Mouse (Mus musculus) ES-Bruce4 (cell line): ENCODE results near the gene Zfp296. TPM values are rescaled to one million over a fixed set of nuclear protein-coding genes. Genes with fewer than 3 reads are reported as not detected.

Experiments
- H3K27ac ChIP-seq: 2 replicates; pipeline ENCODE4 v1.5.1; 2012; ENCODE audit warnings: low read length, inconsistent platforms; ENCODE audit not compliant: insufficient read depth
- H3K27me3 ChIP-seq: 2 replicates; pipeline ENCODE4 v1.6.1; 2012; ENCODE audit warnings: mild to moderate bottlenecking, low read length, inconsistent platforms; ENCODE audit not compliant: control insufficient read depth, poor library complexity, insufficient read depth, severe bottlenecking
- H3K36me3 ChIP-seq: 2 replicates; pipeline ENCODE4 v1.6.1; 2012; ENCODE audit warnings: inconsistent platforms, mild to moderate bottlenecking, low read length, moderate library complexity; ENCODE audit not compliant: control insufficient read depth, poor library complexity, insufficient read depth, severe bottlenecking
- H3K4me1 ChIP-seq: one replicate; pipeline ENCODE4 v1.8.1; 2011; ENCODE audit warnings: low read length; ENCODE audit not compliant: control insufficient read depth, insufficient read depth
- H3K4me3 ChIP-seq: 2 replicates; pipeline ENCODE4 v1.5.1; 2011; ENCODE audit warnings: low read depth, mild to moderate bottlenecking, low read length
- H3K9ac ChIP-seq: 2 replicates; pipeline ENCODE4 v1.6.1; 2012; ENCODE audit warnings: low read depth, mild to moderate bottlenecking, inconsistent platforms; ENCODE audit not compliant: poor library complexity, severe bottlenecking
- H3K9me3 ChIP-seq: replicated peaks from 2 replicates; pipeline ENCODE4 v1.6.1; 2012; ENCODE audit warnings: mild to moderate bottlenecking, low read length, inconsistent platforms; ENCODE audit not compliant: control insufficient read depth, poor library complexity, insufficient read depth, severe bottlenecking
- CTCF ChIP-seq: IDR thresholded peaks from one replicate; pipeline ENCODE4 v1.8.1; 2011; ENCODE audit warnings: low read depth, low read length
- EP300 ChIP-seq: IDR thresholded peaks from 2 replicates; pipeline ENCODE4 v1.6.1; 2011; ENCODE audit warnings: low read depth, low read length; ENCODE audit not compliant: insufficient read depth
- POLR2A ChIP-seq: IDR thresholded peaks from one replicate; pipeline ENCODE4 v1.8.1; 2011; ENCODE audit warnings: low read length; ENCODE audit not compliant: insufficient read depth
- polyA plus RNA-seq: library from polyadenylated mRNA; stranded (reverse); fragments of >200 nt; gene quantifications from 2 replicates; pipeline ENCODE4 v1.2.4, GENCODE M21; 2011; ENCODE audit warnings: low read depth; ENCODE audit not compliant: missing spikeins, insufficient read depth, insufficient read length

Gene Zfp296
- polyA plus RNA-seq, 1 experiment: 21.5 TPM

DNA sequence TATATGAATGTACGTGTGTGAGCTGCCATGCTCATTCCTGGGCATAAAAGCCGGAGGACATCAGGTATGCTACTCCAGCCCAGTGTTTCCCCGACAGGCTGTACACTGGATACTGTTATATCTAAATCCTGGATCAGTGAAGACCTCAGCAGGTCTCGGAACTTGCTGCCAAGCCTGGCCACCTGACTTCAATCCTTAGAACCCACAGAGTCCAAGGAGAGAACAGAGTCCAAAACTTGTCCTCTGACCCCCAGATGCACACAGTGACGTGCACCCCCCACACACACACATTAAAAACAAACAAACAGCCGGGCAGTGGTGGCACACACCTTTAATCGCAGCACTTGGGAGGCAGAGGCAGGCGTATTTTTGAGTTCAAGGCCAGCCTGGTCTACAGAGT, 9.7 kb upstream of the Zfp296 start:
- H3K9me3 ChIP-seq: no peaks in the 10 kb centered on the region
- H3K36me3 ChIP-seq: peaks cover 5% of the 10 kb centered on the region; the same call in 1 of the 2 replicates
- no peak for TF ChIP-seq EP300
- no peak for TF ChIP-seq CTCF
- TF ChIP-seq POLR2A: no peak
- H3K27ac ChIP-seq: no peak overlapping the region
- H3K4me1 ChIP-seq: peaks cover 6% of the 10 kb centered on the region
- no peak overlapping the region for H3K9ac ChIP-seq
- no peak overlapping the region for H3K4me3 ChIP-seq
- H3K27me3 ChIP-seq: no peaks in the 10 kb centered on the region

DNA sequence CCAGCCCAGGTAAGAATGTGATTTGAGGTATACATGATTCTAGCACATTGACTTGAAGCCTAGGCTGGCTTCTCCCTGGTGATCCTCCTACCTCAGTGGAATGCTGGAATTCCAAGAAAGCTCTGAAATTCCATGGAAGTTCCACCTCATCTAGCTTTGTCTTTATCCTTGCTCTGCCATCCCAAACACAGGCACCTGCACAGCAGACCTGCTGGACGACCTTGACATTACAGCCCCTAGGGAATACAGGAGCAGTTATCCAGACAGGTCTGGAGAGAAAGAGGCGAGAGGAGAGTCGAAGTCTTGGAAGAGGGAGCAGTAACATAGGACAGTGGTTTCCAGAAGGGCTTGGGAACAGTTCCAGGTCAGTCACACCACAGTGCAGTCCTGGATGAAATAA, 7.4 kb upstream of the Zfp296 start:
- peak overlapping the region; percentile 18; the same call in 1 of the 2 replicates for H3K27ac ChIP-seq
- no peaks in the 10 kb centered on the region for H3K27me3 ChIP-seq
- H3K9ac ChIP-seq: no peak overlapping the region
- peaks cover 5% of the 10 kb centered on the region; the same call in 1 of the 2 replicates for H3K36me3 ChIP-seq
- no peaks in the 10 kb centered on the region for H3K9me3 ChIP-seq
- TF ChIP-seq EP300 (no peak), CTCF (no peak), POLR2A (no peak)
- H3K4me1 ChIP-seq: peaks cover 6% of the 10 kb centered on the region
- H3K4me3 ChIP-seq: no peak overlapping the region

DNA sequence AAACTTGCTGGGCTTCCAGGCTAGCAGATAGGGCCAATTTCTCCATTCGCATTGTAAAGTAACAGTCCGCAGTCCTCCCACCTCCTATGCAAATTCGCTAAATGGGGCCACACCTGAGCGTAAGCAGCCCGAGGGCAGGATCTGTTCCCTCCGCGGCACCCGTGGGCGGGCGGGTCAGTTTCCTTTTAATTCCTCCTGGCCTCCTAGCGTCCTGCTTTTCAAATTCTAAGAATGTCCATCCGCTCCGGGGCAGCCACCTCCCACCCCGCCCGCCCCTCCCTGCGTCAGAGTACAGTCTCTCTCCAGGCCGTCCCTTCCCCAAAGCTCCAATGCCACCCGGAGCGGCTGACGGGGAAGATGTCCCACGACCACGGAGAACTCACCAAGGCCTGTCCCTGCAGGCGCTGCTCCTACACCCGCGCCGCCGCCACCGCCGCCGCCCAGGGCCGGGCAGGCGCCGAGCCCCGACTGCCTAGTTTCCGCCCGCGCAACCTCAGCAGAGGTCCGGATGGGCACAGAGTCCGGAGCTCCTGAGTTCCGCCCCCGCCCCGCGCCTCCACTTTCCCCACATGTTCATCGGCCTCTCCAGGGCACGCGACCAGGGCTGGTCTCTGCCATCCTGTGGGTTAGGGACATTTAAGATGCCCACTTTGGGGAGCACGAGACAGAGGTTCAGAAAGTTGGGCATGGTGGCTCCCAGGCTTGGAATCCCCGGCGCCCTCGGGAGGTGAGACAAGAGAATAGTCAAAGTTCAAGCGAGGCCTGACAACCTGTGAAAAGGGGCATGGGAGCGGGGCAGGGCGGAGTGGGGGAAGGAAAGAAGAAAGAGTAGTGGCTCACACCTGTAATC, 3.9 kb upstream of the Zfp296 start:
- H3K36me3 ChIP-seq: no peaks in the 10 kb centered on the region
- H3K9ac ChIP-seq: peak overlapping the region; percentile 66

DNA sequence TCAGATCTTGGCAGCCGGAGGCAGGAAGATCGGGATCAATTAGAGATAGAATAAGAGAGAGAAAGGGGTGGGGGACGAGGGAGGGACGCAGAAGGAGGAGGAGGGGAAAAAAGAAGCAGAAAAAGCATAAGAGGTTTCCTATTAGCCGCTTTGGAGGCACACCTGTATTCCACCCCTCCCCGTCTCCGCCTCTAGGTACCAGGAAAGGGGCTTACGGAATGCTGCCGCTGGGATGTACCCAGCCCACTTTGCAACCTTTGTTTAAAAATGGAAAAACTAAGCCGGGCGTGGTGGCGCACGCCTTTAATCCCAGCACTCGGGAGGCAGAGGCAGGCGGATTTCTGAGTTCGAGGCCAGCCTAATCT, 3.3 kb upstream of the Zfp296 start:
- peak overlapping the region; percentile 92 for H3K27ac ChIP-seq
- peak overlapping the region; percentile 66 for H3K9ac ChIP-seq
- no peaks in the 10 kb centered on the region for H3K9me3 ChIP-seq
- TF ChIP-seq EP300 (peak; percentile 57; the same call in 1 of the 2 replicates), CTCF (no peak), POLR2A (no peak)
- H3K4me3 ChIP-seq: peak overlapping the region; percentile 65
- H3K36me3 ChIP-seq: peaks cover 2% of the 10 kb centered on the region; the same call in 1 of the 2 replicates
- no peaks in the 10 kb centered on the region for H3K27me3 ChIP-seq
- H3K4me1 ChIP-seq: peaks cover 8% of the 10 kb centered on the region

More for the DNA sequence above, 3.9 kb upstream of the Zfp296 start:
- Histone ChIP-seq H3K9me3 (no peaks in the 10 kb centered on the region), H3K27me3 (no peaks in the 10 kb centered on the region), H3K27ac (peak overlapping the region; percentile 99), H3K4me1 (peaks cover 10% of the 10 kb centered on the region), H3K4me3 (peak overlapping the region; percentile 65)
- TF ChIP-seq CTCF (no peak), POLR2A (no peak), EP300 (peak; percentile 94)

DNA sequence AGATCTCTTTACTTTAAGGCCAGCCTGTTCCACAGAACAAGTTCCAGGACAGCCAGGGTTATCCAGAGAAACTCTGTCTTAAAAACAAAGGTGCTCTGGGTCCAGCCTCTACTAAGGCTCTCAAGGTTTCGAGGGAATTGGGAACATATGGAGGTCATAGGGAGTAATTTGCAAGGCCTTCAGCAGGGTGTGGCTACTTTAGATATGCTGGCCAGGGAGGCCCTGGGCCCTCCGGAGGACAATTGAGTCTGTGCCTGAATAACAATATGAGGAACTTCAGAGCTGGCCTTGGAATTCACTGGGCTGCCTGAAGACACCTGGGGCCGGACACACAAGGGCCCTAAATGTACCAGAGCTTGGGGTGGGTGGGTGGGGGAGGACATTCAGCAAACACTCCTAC, 1.5 kb upstream of the Zfp296 start:
- H3K36me3 ChIP-seq: peaks cover 17% of the 10 kb centered on the region
- no peaks in the 10 kb centered on the region for H3K9me3 ChIP-seq
- H3K27me3 ChIP-seq: no peaks in the 10 kb centered on the region
- TF ChIP-seq CTCF (no peak), POLR2A (no peak), EP300 (peak; percentile 97)
- peak overlapping the region; percentile 91 for H3K27ac ChIP-seq
- H3K4me1 ChIP-seq: peaks cover 7% of the 10 kb centered on the region
- H3K9ac ChIP-seq: no peak overlapping the region
- H3K4me3 ChIP-seq: no peak overlapping the region

DNA sequence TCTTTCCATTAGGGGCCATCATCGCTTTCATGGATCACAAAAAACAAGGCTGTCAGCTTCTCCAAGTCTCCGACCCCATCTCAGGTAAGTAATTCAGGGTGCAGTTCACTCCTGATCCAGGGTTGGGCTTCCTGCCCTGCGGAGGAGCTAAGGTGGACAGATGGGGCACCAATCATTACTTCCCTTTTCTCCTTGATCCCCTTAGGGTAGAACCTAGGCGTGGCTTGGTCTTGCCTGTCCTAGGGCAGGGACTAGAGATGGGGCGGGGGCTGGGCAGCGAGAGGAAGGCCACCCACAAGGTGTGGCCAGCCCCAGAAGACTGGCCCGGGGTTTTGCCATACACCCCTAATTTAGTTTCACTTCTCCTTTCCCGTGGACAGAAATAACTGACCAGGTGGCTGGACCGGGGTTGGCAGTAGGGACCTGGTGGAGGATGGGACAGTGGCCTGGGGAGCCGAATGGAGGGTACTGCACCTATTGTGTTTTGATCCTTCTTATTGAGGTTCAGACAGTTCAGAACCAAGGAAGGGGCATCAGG, 859 bp downstream of the Zfp296 start:
- 0 out of 2 replicates have a peak overlapping the region, but pooled peaks have one; percentile 30 for H3K27ac ChIP-seq
- H3K27me3 ChIP-seq: no peaks in the 10 kb centered on the region
- peaks cover 9% of the 10 kb centered on the region for H3K4me1 ChIP-seq
- H3K9me3 ChIP-seq: no peaks in the 10 kb centered on the region
- no peak for TF ChIP-seq CTCF
- no peak for TF ChIP-seq EP300
- TF ChIP-seq POLR2A: no peak
- peaks cover 29% of the 10 kb centered on the region for H3K36me3 ChIP-seq
- peak overlapping the region; percentile 76 for H3K9ac ChIP-seq
- peak overlapping the region; percentile 70 for H3K4me3 ChIP-seq
